Mouse (Mus musculus) E14TG2a.4 (cell line): ENCODE measurements around the gene Mllt10.

Source experiments
- CTCF ChIP-seq: conservative IDR thresholded peaks from 2 replicates; pipeline ENCODE4 v1.5.1; 2014; ENCODE audit warnings: low read length
- NANOG ChIP-seq: IDR thresholded peaks from 2 replicates; pipeline ENCODE4 v1.6.1; 2014; ENCODE audit warnings: borderline replicate concordance, low read length, mixed read lengths
- POU5F1 ChIP-seq: IDR thresholded peaks from 2 replicates; pipeline ENCODE4 v1.6.1; 2014; ENCODE audit warnings: low read length, borderline replicate concordance

DNA sequence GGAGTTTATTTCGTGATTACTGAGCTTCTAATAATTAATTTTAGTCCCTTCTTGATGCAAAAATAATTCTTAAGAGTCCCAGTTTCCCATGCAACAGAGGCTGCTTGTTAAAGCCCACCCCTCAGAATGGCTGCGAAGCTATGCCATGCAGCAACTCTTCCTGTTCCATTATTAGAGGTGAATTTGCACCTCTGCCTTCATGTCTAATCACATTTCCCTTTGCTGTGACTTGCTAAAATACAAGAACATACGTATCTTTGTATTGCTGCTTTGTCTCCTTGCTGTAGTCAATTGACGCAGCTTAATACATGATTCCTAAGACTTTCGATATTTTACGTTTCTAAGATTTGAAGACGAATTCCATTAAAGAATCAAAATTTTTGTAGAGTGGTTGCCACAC is 25.4 kb upstream of the Mllt10 start:
- TF ChIP-seq CTCF: no peak
- TF ChIP-seq NANOG: no peak
- TF ChIP-seq POU5F1: no peak
